Mouse (Mus musculus) olfactory bulb, adult 2 months (tissue): ENCODE measurements around the gene Creb5.

Experiments
- CTCF ChIP-seq: fragments of 200-500 bp; IDR thresholded peaks from 2 replicates; pipeline ENCODE4 v1.5.1; 2012; ENCODE audit warnings: low read depth, mild to moderate bottlenecking, low read length, moderate library complexity; ENCODE audit not compliant: insufficient read depth
- POLR2A ChIP-seq: fragments of 200-500 bp; IDR thresholded peaks from 2 replicates; pipeline ENCODE4 v1.6.1; 2012; ENCODE audit warnings: mild to moderate bottlenecking, low read depth, low read length, moderate library complexity; ENCODE audit not compliant: insufficient read depth

- TF ChIP-seq CTCF (no peak), POLR2A (no peak)
These were observed 397.3 kb downstream of the Creb5 start for GRCm38 (mm10) chr6:53684416-53684815.
